Mouse (Mus musculus) liver, adult (tissue): ENCODE measurements at regions not wholly inside any gene's neighbourhood (a gene's known extent, or its start where the extent isn't known, plus 50 kb on each side); places are given as distances from the start of the nearest gene placed in this dataset.

ENCODE experiments used
- GATA4 ChIP-seq: IDR thresholded peaks from 2 replicates; pipeline ENCODE4 v1.6.1; 2014; ENCODE audit warnings: mild to moderate bottlenecking, low read length; ENCODE audit not compliant: insufficient replicate concordance

- TF ChIP-seq GATA4 = no peak
Observed at GRCm38 (mm10) chr11:44001843-44002589, 101.0 kb upstream of the Adra1b start.

- TF ChIP-seq GATA4 = no peak
Observed at GRCm38 (mm10) chr11:44002716-44003522, 101.9 kb upstream of the Adra1b start.

GRCm38 (mm10) chr11:44007526-44008040 is 106.6 kb upstream of the Adra1b start:
- TF ChIP-seq GATA4 = no peak

- no peak for TF ChIP-seq GATA4
Observed at GRCm38 (mm10) chr11:44012314-44012713, 111.3 kb upstream of the Adra1b start.

- no peak for TF ChIP-seq GATA4
Observed at GRCm38 (mm10) chr11:44013841-44014240, 112.8 kb upstream of the Adra1b start.

- no peak for TF ChIP-seq GATA4
Observed at GRCm38 (mm10) chr11:44021638-44022037, 120.6 kb upstream of the Adra1b start.

GRCm38 (mm10) chr11:44027046-44027445 is 126.0 kb upstream of the Adra1b start:
- no peak for TF ChIP-seq GATA4

- no peak for TF ChIP-seq GATA4
Observed at GRCm38 (mm10) chr11:44046083-44046482, 145.1 kb upstream of the Adra1b start.

GRCm38 (mm10) chr11:44049253-44049976 is 148.4 kb upstream of the Adra1b start:
- TF ChIP-seq GATA4 = no peak

- no peak for TF ChIP-seq GATA4
Observed at GRCm38 (mm10) chr11:44052481-44052880, 151.5 kb upstream of the Adra1b start.

- no peak for TF ChIP-seq GATA4
Observed at GRCm38 (mm10) chr11:44062446-44062845, 161.4 kb upstream of the Adra1b start.

- TF ChIP-seq GATA4 = no peak
Observed at GRCm38 (mm10) chr11:44066176-44066575, 165.2 kb upstream of the Adra1b start.

- TF ChIP-seq GATA4 = no peak
Observed at GRCm38 (mm10) chr11:44083716-44084115, 182.7 kb upstream of the Adra1b start.

- TF ChIP-seq GATA4 = no peak
Observed at GRCm38 (mm10) chr11:44086951-44087350, 185.9 kb upstream of the Adra1b start.

- no peak for TF ChIP-seq GATA4
Observed at GRCm38 (mm10) chr11:44089514-44089913, 188.5 kb upstream of the Adra1b start.
